Mouse (Mus musculus) kidney, postnatal 36 days (tissue): ENCODE results near the gene Cwh43.
"Not testable (repeated sequence)": the region's sequence is repeated elsewhere in the genome, so short reads cannot be mapped to it uniquely, and the experiment has no call there.

ENCODE experiments used
- DNase-seq, 2 experiments: peaks; one replicate each; pipeline ENCODE4 v3.0.0; 2021 to 2022; ENCODE audit warnings: mixed read lengths in 2 of 2

Cwh43 gene

DNA sequence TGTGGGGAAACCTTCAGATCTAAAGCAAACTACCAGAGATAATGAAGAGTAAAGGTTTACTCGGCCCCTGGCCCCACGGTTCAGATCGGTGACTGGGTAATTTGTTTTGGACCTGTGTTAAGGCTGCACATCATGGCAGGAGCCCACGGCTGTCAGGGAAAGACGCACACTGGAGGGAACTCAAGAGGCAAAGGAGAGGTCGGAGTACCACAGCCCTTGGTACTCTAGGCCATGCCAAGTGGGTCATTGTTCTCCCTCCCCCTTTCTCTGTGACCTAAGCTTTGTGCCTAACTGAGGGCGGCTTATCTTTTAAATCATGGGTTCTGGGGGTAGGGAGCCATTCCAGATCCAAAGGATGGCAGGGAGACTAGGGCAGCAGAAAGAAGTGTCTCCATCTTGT lies 75.5 kb downstream of the Cwh43 start:
- no peak for DNase-seq

- not testable (repeated sequence) for DNase-seq
Observed at GRCm38 (mm10) chr5:73482381-73482780, 76.5 kb downstream of the Cwh43 start.

DNA sequence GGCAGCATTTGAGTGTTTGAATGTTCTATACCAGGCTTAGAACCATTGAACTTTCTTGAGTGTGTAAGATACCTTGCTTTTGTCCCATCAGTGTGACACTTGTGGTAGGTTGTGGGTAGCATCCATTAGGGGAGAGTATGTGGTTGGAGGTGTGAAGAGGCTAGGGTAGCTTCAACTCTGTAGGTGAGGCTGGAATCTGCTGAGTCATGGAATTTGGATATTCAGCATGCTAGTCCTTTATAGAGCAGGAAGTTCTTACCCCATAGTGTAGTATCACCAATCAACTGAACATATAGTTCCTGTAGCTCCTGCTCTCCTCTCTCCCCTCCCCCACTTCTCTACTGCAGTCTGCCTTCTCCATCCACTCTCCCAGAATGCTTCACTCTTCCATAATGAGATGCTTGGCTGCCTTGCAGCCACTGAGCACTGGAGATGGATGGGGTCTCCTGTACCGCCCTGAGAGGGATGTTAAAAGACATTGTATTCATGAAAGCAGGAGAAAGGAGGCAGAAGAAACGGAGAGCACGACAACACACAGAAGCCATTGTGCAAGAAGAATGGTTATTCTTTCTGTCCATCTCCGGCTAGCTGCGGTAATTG lies 78.2 kb downstream of the Cwh43 start:
- no peak for DNase-seq

GRCm38 (mm10) chr5:73486451-73486850 lies 80.6 kb downstream of the Cwh43 start:
- DNase-seq = no peak

DNA sequence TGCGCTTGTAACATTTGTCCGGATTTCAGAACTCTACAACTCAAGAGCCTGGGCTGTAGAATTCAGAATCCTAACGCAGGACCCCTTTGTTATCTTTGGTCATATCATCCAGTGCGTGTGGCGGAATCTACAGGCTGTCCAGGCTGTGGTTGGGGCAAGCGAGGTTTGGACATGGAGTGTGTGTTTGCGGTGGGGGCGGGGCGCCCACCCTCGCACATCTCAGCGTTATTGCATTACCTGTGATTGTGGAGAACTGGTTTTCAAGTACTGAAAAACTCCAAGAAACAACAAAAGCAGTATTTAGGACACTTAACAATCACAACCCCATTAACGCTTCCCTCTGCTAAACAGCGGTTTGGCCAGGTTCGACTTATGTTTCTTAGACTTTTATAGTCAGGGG lies 84.0 kb downstream of the Cwh43 start:
- DNase-seq = peak in 1 of 2 experiments; percentile 38

DNA sequence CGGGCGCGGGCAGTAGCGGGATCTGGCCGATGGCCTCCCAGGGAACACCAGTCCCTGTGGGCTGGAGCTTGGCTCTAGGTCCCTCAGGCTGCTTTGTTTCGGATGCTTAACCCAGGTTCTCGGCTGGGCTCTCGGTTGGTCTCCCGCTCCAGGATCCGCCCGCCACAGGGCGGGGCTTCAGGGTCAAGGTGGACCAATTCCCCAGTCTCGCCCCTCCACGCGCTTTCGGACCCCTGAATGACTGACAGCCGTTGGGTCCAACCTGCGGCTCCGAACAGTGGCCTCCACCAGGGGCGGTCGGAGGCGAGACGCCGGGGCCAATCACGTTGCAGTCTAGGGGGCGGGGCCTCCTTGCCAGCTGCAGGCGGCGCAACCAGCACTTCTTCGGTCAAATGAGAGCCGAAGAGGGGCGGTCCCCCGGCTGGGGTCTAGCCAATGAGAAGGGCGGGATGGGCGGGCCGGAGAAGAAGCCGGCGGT lies 84.8 kb downstream of the Cwh43 start:
- DNase-seq = peak; percentile 100

DNA sequence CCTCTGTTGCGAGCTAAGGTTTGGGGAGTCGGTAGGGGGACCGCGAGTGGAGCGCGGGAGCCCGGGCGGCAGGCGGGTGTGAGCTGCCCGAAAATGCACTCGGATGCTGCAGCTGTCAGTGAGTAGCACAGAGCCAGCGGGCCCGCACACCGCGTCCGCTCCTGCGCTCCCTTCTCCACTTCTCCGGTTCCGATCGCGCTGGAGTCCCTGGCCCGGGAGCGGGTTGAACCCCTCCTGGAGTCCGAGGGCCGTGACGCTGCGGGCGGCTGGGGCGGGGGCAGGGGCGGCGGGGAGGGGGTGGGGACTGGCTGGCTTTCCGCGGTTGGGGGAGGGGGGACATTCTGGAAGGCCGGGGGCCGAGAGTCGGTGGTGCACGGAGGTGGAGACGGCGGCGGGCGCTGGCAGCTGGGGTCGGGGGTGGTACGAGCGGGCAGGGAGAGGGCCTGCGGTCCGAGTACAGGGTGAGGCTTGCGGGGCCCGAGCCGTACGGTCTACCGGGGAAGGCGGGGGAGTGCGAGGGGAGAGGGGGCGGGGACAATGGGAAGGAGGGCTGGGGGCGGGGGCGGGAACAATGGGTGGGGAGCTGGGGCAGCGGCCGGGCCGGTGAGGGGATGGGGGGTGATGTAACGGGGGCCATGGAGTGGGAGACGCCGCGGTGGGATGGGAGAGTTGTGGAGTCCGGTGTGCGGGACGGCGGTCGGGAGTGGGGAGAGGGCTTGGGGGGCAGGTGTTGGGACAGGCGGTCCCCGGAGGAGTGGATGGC lies 85.4 kb downstream of the Cwh43 start:
- peak; percentile 38 to 76 for DNase-seq

DNA sequence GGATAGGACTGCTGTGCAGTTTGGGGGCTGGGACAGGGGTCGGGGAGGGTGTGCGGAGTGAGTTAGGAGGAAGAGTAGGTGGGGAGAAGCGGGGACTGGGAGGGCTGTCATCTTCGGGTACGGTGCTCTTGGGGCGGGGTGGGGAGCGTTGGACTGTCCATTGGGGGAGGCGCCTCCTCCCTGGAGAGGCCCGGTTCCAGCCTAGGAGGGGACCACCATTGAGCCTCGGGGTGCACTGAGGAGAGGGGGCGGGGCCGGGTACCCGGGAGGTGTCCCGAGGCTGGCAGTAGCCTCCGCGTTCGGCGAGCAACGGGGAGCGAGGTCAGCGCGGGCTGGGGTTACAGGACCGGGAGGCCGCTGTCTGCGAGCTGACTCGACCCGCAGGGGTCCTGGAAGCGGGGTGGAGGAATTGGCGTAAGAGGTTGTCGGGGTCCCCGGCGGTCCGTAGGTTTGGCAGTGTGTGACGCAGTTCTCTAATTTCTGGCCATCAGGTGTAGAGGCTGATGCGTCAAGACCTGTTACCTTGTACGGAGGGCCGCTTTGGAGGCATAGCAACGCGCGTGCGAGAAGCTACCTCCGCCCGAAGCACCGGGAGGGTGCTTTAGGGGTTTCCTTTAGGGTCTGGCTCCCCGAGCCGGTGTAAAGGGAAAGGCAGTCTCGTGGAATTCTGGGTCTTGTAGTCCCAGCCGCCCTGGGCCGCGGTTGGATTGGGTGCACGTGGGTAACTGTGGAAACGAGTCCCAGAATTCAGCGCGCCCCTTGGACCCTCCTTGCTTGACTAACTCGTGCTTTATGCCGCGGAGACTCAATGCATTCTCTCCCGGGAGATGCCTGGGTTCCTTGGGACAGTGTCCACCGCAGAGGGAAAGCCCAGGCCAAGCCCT lies 86.2 kb downstream of the Cwh43 start:
- DNase-seq = peak; percentile 94 to 96

- DNase-seq = no peak
Observed at GRCm38 (mm10) chr5:73497401-73497800, 91.5 kb downstream of the Cwh43 start.

- DNase-seq = peak; percentile 37 to 48
Observed at GRCm38 (mm10) chr5:73498559-73498958, 92.7 kb downstream of the Cwh43 start.

DNA sequence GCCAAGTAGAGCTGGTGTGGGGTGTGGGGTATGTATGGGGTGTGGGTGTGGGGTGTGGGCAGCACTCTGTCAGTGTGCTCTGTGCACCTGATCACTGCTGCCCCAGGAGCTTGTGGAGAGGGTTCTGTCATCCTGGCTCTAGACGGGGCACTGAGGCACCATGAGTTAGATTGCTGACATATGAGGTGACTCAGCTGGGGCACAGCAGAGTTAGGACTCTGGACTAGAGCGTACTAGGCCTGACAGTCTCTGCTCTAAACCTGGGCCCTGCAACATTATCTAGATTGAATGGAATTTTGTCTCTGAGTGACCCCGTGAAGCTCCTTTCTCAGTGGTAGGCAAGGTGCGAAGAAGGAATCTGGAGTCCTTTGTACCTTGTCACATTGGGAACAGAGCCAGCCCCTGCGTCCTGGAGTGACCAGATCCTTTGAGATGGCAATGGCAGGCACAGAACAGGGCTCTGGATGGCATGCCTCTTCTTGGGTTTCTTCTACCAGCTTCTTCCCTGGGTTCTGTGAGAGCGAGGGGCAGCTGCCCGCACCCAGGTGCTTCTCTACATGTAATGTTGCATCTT lies 95.1 kb downstream of the Cwh43 start:
- peak; percentile 75 to 79 for DNase-seq

GRCm38 (mm10) chr5:73502422-73502821 lies 96.5 kb downstream of the Cwh43 start:
- DNase-seq = no peak
